In genomic region chr9:68166556-68166955, GRCm38 (mm10) we compare ENCODE assay signal across 27 mouse cellular contexts.
"Had no signal": no experiment of that assay in that cellular context is flagged by ENCODE, and none has a peak within 500 bp of the region (broad histone marks: within the 10 kb centered on the region; RNA-seq: fewer than 3 reads in every experiment).

No protein-coding gene starts in this region.

- H3K9me3 ChIP-seq: heart, embryonic 10.5 days; heart, embryonic 12.5 days; hindbrain, embryonic 10.5 days; hindbrain, embryonic 12.5 days; kidney, embryonic 15.5 days; limb, embryonic 13.5 days; limb, embryonic 15.5 days; liver, embryonic 13.5 days; liver, embryonic 15.5 days had no signal

- H3K4me1 ChIP-seq: heart, embryonic 10.5 days; heart, embryonic 12.5 days; hindbrain, embryonic 10.5 days; hindbrain, embryonic 12.5 days; kidney, embryonic 15.5 days; limb, embryonic 15.5 days; liver, embryonic 13.5 days; liver, embryonic 15.5 days had no signal

- H3K27me3 ChIP-seq: heart, embryonic 12.5 days; hindbrain, embryonic 12.5 days; kidney, embryonic 15.5 days; limb, embryonic 13.5 days; limb, embryonic 15.5 days; liver, embryonic 13.5 days; liver, embryonic 15.5 days had no signal

- ATAC-seq: hindbrain, embryonic 16.5 days; intestine, embryonic 16.5 days; liver, postnatal 0 days had no signal

- DNase-seq: gastrocnemius, postnatal 14 days; heart, adult 18-20 months; heart, postnatal 10 days; heart, postnatal 4 days; kidney, adult 11 months; kidney, adult 2 months; kidney, adult 9 months; kidney, postnatal 25 days; kidney, postnatal 4 days; layer of hippocampus, postnatal 36 days; left cerebral cortex, postnatal 4 days; liver, embryonic 13.5 days; liver, postnatal 0 days had no signal

- H3K4me3 ChIP-seq: heart, embryonic 10.5 days; heart, embryonic 12.5 days; hindbrain, embryonic 10.5 days; hindbrain, embryonic 12.5 days; kidney, embryonic 15.5 days; layer of hippocampus, adult 2 months; limb, embryonic 13.5 days; limb, embryonic 15.5 days; liver, embryonic 13.5 days; liver, embryonic 15.5 days had no signal

- H3K4me2 ChIP-seq: heart, embryonic 12.5 days; hindbrain, embryonic 12.5 days; hindbrain, embryonic 14.5 days; kidney, embryonic 15.5 days; limb, embryonic 13.5 days; limb, embryonic 15.5 days; liver, embryonic 11.5 days; liver, embryonic 13.5 days; liver, embryonic 15.5 days had no signal

- H3K27ac ChIP-seq: heart, embryonic 10.5 days; hindbrain, embryonic 10.5 days; hindbrain, embryonic 12.5 days; hindbrain, embryonic 14.5 days; kidney, embryonic 15.5 days; kidney, postnatal 0 days; layer of hippocampus, adult 2 months; limb, embryonic 13.5 days; limb, embryonic 15.5 days; liver, embryonic 13.5 days; liver, embryonic 15.5 days had no signal

- H3K36me3 ChIP-seq: heart, embryonic 10.5 days; heart, embryonic 12.5 days; hindbrain, embryonic 10.5 days; hindbrain, embryonic 12.5 days; kidney, embryonic 15.5 days; limb, embryonic 13.5 days; limb, embryonic 15.5 days; liver, embryonic 13.5 days; liver, embryonic 15.5 days had no signal

- H3K9ac ChIP-seq: heart, embryonic 12.5 days; hindbrain, embryonic 12.5 days; hindbrain, embryonic 14.5 days; kidney, embryonic 15.5 days; limb, embryonic 13.5 days; limb, embryonic 15.5 days; liver, embryonic 13.5 days; liver, embryonic 15.5 days; liver, postnatal 0 days had no signal
